Mouse (Mus musculus) ES-E14 (cell line): ENCODE results near the gene Tbc1d9.

Source experiments
- CHD2 ChIP-seq: IDR thresholded peaks from 2 replicates; pipeline ENCODE4 v1.6.1; 2014; ENCODE audit warnings: mild to moderate bottlenecking, low read depth, low read length, inconsistent platforms
- MAFK ChIP-seq: IDR thresholded peaks from 2 replicates; pipeline ENCODE4 v1.6.1; 2014; ENCODE audit warnings: mild to moderate bottlenecking, low read depth, low read length, inconsistent platforms; ENCODE audit not compliant: insufficient read depth
- ZC3H11A ChIP-seq: IDR thresholded peaks from 2 replicates; pipeline ENCODE4 v1.6.1; 2012; ENCODE audit warnings: low read depth, mild to moderate bottlenecking, inconsistent platforms, low read length, borderline replicate concordance
- ZNF384 ChIP-seq: IDR thresholded peaks from 2 replicates; pipeline ENCODE4 v1.6.1; 2012; ENCODE audit warnings: low read depth, low read length, inconsistent platforms

GRCm38 (mm10) chr8:83160613-83161012, 4.5 kb upstream of the Tbc1d9 start:
- TF ChIP-seq CHD2 (no peak), MAFK (no peak), ZC3H11A (no peak), ZNF384 (no peak)
